9 mouse cellular contexts compared by ENCODE assay signal in the genomic region with DNA sequence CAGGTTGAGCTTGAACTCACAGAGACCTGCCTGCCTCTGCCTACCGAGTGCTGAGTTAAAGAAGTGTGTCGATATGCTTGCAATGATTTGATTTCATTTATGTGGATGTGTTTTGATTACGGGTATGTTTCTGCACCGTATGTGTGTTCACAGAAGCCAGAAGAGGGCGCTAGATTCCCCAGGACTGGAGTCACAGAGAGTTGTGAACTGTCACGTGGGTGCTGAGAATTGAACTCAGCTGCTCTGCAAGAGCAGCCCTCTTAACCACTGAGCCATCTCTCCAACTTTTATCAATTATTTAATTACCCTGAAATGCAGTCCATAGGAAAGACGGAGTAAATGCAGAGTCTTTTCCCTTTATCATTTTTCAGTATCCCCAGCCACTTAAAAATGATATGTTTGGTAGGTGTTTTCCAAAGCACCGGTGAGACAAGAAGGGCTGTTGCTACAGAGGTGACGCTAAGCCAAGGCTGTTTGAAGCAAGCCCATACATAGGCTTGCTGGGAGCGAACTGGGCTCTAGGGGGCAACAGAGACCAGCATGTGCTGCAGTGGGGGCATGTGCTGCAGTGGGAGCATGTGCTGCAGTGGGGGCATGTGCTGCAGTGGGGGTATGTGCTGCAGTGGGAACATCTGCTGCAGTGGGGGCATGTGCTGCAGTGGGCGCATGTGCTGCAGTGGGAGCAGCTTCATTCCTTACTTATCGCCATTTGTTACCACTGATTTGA. TPM values are rescaled to one million over a fixed set of nuclear protein-coding genes. Genes with fewer than 3 reads are reported as not detected.
DNase-seq lines count a peak whose midpoint lies in the region; ATAC-seq and TF ChIP-seq lines count a peak whose summit lies in the region.
"Had no signal": no experiment of that assay in that cellular context is flagged by ENCODE, and none has a peak within 500 bp of the region (broad histone marks: within the 10 kb centered on the region; RNA-seq: fewer than 3 reads in every experiment).

No protein-coding gene starts in this region.

- peak; percentile 90 for ATAC-seq in granulocyte monocyte progenitor cell, adult 5-6 weeks (replicated peaks; ENCODE audit: poor library complexity, severe bottlenecking)
- no peak for ATAC-seq in erythroid progenitor cell, adult 5-6 weeks (replicated peaks; ENCODE audit: low FRiP score, poor library complexity, severe bottlenecking)

- H3K79me3 ChIP-seq in C2C12 (ENCODE audit: low read depth): no peaks in the 10 kb centered on the region

- H3K4me3 ChIP-seq in C2C12 (ENCODE audit: insufficient read depth, poor library complexity, severe bottlenecking): no peak overlapping the region

- H3K79me2 ChIP-seq in C2C12 (ENCODE audit: control insufficient read depth, insufficient read depth): no peaks in the 10 kb centered on the region

- peak; percentile 19 for DNase-seq in T-cell, adult 2 months (ENCODE audit: low spot score)
- peak; percentile 74 for DNase-seq in embryo, embryonic 10 days (ENCODE audit: low spot score)
- DNase-seq in kidney, postnatal 4 days: peak; percentile 75 to 77
- DNase-seq in lung, postnatal 10 days: peak; percentile 75
- peak; percentile 57 for DNase-seq in right cerebral cortex, adult 18-20 months

- H3K36me3 ChIP-seq in C2C12 (ENCODE audit: control insufficient read depth, insufficient read depth): no peaks in the 10 kb centered on the region

- H3ac ChIP-seq in C2C12 (ENCODE audit: control insufficient read depth, insufficient read length, low read depth): no peak overlapping the region

- peak; percentile 85 for TF ChIP-seq CTCF in C2C12 (IDR thresholded peaks at IDR 0.05; ENCODE audit: control insufficient read depth, insufficient read depth, insufficient read length)

- no peaks in the 10 kb centered on the region for H3K27me3 ChIP-seq in C2C12 (ENCODE audit: control insufficient read depth, insufficient read depth, insufficient read length)

TF ChIP-seq in C2C12, 6 proteins besides CTCF, POLR2A, EP300 and RAD21:
- TF ChIP-seq MAX (IDR thresholded peaks at IDR 0.05) (peak; percentile 68), USF1 (IDR thresholded peaks at IDR 0.05; ENCODE audit: low read depth) (no peak), MYOD1 (IDR thresholded peaks at IDR 0.05; ENCODE audit: control insufficient read depth, insufficient read length, low read depth) (no peak)

RNA-seq across cellular contexts. Expression of a gene that starts 11.0 kb away (rescaled TPM):
- not detected for polyA plus RNA-seq in C2C12 (2012; fragmentation: generic; extraction: Trizol)
- total RNA-seq in granulocyte monocyte progenitor cell, adult 5-6 weeks (2014; fragmentation: Nextera tagmentation): not detected in 2 replicates
- not detected in 2 replicates for total RNA-seq in granulocyte monocyte progenitor cell, adult 5-6 weeks (2017)
- not detected in 2 replicates for total RNA-seq in erythroid progenitor cell, adult 5-6 weeks (2015; ENCODE audit: low replicate concordance)
- total RNA-seq in erythroid progenitor cell, adult 5-6 weeks (2017; ENCODE audit: low replicate concordance): not detected in 2 replicates
- total RNA-seq: gastrocnemius, postnatal 36 days had no signal

RNA-seq across cellular contexts. Expression of a gene that starts 36.4 kb away (rescaled TPM):
- polyA plus RNA-seq in C2C12 (2012; fragmentation: generic; extraction: Trizol): 171 TPM
- total RNA-seq in granulocyte monocyte progenitor cell, adult 5-6 weeks (2014; fragmentation: Nextera tagmentation): 5.2 and 18.1 TPM in 2 replicates
- total RNA-seq in granulocyte monocyte progenitor cell, adult 5-6 weeks (2017): 8.6 and 9.0 TPM in 2 replicates
- total RNA-seq in erythroid progenitor cell, adult 5-6 weeks (2015; ENCODE audit: low replicate concordance): 15.5 and 17.2 TPM in 2 replicates
- 6.7 and 15.0 TPM in 2 replicates for total RNA-seq in erythroid progenitor cell, adult 5-6 weeks (2017; ENCODE audit: low replicate concordance)

Comparison
In these comparisons a context has a peak if more than half of its experiments do, and no peak if none do; other contexts are left out.
1. DNase-seq: peak in every context shown above with its lines; median percentile 76 in kidney, postnatal 4 days; 75 in lung, postnatal 10 days; 74 in embryo, embryonic 10 days; 57 in right cerebral cortex, adult 18-20 months; 19 in T-cell, adult 2 months.